Mouse (Mus musculus) heart, embryonic 10.5 days (tissue): ENCODE data around the gene Fubp1. TPM values are rescaled to one million over a fixed set of nuclear protein-coding genes. Genes with fewer than 3 reads are reported as not detected.
A peak's percentile ranks its signal among the peaks of the same experiment; 100 is the strongest.
"Not testable (repeated sequence)": the region's sequence is repeated elsewhere in the genome, so short reads cannot be mapped to it uniquely, and the experiment has no call there.

Experiments
- DNase-seq: peaks from one replicate; pipeline ENCODE4 v3.0.0-alpha.2; 2017; ENCODE audit warnings: low spot score
- H3K27ac ChIP-seq: fragments of 300-500 bp; sonication (generic); 2 replicates; pipeline ENCODE4 v1.5.1; 2016; ENCODE audit warnings: mild to moderate bottlenecking
- H3K27me3 ChIP-seq: fragments of 300-500 bp; sonication (generic); 2 replicates; pipeline ENCODE4 v1.6.1; 2016; ENCODE audit warnings: mild to moderate bottlenecking; ENCODE audit not compliant: poor library complexity, insufficient read depth, severe bottlenecking
- H3K36me3 ChIP-seq: fragments of 300-500 bp; sonication (generic); 2 replicates; pipeline ENCODE4 v1.6.1; 2016; ENCODE audit warnings: mild to moderate bottlenecking, moderate library complexity
- H3K4me1 ChIP-seq: fragments of 300-500 bp; sonication (generic); 2 replicates; pipeline ENCODE4 v1.6.1; 2016; ENCODE audit warnings: mild to moderate bottlenecking
- H3K4me3 ChIP-seq: fragments of 300-500 bp; sonication (generic); 2 replicates; pipeline ENCODE4 v1.5.1; 2016; ENCODE audit warnings: mild to moderate bottlenecking, moderate library complexity
- H3K9me3 ChIP-seq: fragments of 300-500 bp; sonication (generic); 2 replicates; pipeline ENCODE4 v1.6.1; 2016; ENCODE audit warnings: mild to moderate bottlenecking, moderate library complexity
- WGBS: fragments of 180-500 bp; shearing (Covaris S2); methylation state at CpG from one replicate; pipeline ENCODE4 v1.1.7; 2016; 5-methylcytosine and 5-hydroxymethylcytosine counted together
- polyA plus RNA-seq: library from polyadenylated mRNA; unstranded; fragments of >200 nt; fragmentation: Nextera tagmentation; extraction: Ambion mirVana; gene quantifications from 2 replicates; pipeline ENCODE4 v1.2.1, GENCODE M21; 2016

Fubp1 gene
- polyA plus RNA-seq, 1 experiment from 2014 or later = 249 TPM

- H3K4me3 ChIP-seq = no peak overlapping the region
- no peak overlapping the region for H3K27ac ChIP-seq
- H3K4me1 ChIP-seq = no peaks in the 10 kb centered on the region
- H3K9me3 ChIP-seq = no peaks in the 10 kb centered on the region
- no peak for DNase-seq
- no peaks in the 10 kb centered on the region for H3K27me3 ChIP-seq
- peaks cover 73% of the 10 kb centered on the region for H3K36me3 ChIP-seq
- WGBS = 81% methylated on average over 1 of the region's 1 CpGs
Observed at GRCm38 (mm10) chr3:152250487-152250886, 40.3 kb downstream of the Fubp1 start.

- WGBS = 82% methylated on average over 3 of the region's 3 CpGs
- no peaks in the 10 kb centered on the region for H3K9me3 ChIP-seq
- no peak overlapping the region for H3K4me3 ChIP-seq
- H3K27me3 ChIP-seq = no peaks in the 10 kb centered on the region
- DNase-seq = no peak
- peaks cover 23% of the 10 kb centered on the region; the same call in 1 of the 2 replicates for H3K36me3 ChIP-seq
- H3K27ac ChIP-seq = no peak overlapping the region
- H3K4me1 ChIP-seq = peaks cover 33% of the 10 kb centered on the region
Observed at GRCm38 (mm10) chr3:152257528-152257927, 47.3 kb downstream of the Fubp1 start.

- H3K27ac ChIP-seq = peak overlapping the region; percentile 49
- not testable (repeated sequence) for H3K4me3 ChIP-seq, H3K27me3 ChIP-seq, H3K9me3 ChIP-seq, H3K36me3 ChIP-seq
- 39% methylated on average over 8 of the region's 9 CpGs for WGBS
- peak; percentile 88 for DNase-seq
- peaks cover 35% of the 10 kb centered on the region for H3K4me1 ChIP-seq
Observed at GRCm38 (mm10) chr3:152259409-152259808, 49.2 kb downstream of the Fubp1 start.

GRCm38 (mm10) chr3:152260362-152260761 lies 50.1 kb downstream of the Fubp1 start:
- Histone ChIP-seq H3K4me1 (peaks cover 35% of the 10 kb centered on the region), H3K27ac (peak overlapping the region; percentile 49; the same call in 1 of the 2 replicates), H3K36me3 (peaks cover 4% of the 10 kb centered on the region; the same call in 1 of the 2 replicates), H3K4me3 (no peak overlapping the region), H3K27me3 (no peaks in the 10 kb centered on the region), H3K9me3 (no peaks in the 10 kb centered on the region)
- WGBS = 92% methylated on average over 1 of the region's 1 CpGs
- peak; percentile 65 for DNase-seq

GRCm38 (mm10) chr3:152261436-152261835 lies 51.2 kb downstream of the Fubp1 start:
- H3K4me3 ChIP-seq = peak overlapping the region; percentile 75
- 0 out of 2 replicates have a peak, but pooled peaks cover 3% of the 10 kb centered on the region for H3K36me3 ChIP-seq
- H3K27me3 ChIP-seq = no peaks in the 10 kb centered on the region
- peaks cover 44% of the 10 kb centered on the region for H3K4me1 ChIP-seq
- H3K9me3 ChIP-seq = no peaks in the 10 kb centered on the region
- WGBS = 38% methylated on average over 8 of the region's 8 CpGs
- peak overlapping the region; percentile 97 for H3K27ac ChIP-seq
- DNase-seq = peak; percentile 66

GRCm38 (mm10) chr3:152261948-152262347 lies 51.7 kb downstream of the Fubp1 start:
- Histone ChIP-seq H3K27me3 (no peaks in the 10 kb centered on the region), H3K9me3 (no peaks in the 10 kb centered on the region), H3K4me1 (peaks cover 43% of the 10 kb centered on the region), H3K4me3 (peak overlapping the region; percentile 75), H3K36me3 (0 out of 2 replicates have a peak, but pooled peaks cover 3% of the 10 kb centered on the region), H3K27ac (peak overlapping the region; percentile 97)
- WGBS = 6% methylated on average over 8 of the region's 8 CpGs
- DNase-seq = peak; percentile 76

GRCm38 (mm10) chr3:152264374-152264773 lies 54.2 kb downstream of the Fubp1 start:
- peaks cover 6% of the 10 kb centered on the region; the same call in 1 of the 2 replicates for H3K27me3 ChIP-seq
- DNase-seq = peak; percentile 74
- 0 out of 2 replicates have a peak, but pooled peaks cover 3% of the 10 kb centered on the region for H3K36me3 ChIP-seq
- peak overlapping the region; percentile 97 for H3K27ac ChIP-seq
- peak overlapping the region; percentile 75 for H3K4me3 ChIP-seq
- WGBS = 24% methylated on average over 10 of the region's 10 CpGs
- H3K9me3 ChIP-seq = no peaks in the 10 kb centered on the region
- peaks cover 58% of the 10 kb centered on the region for H3K4me1 ChIP-seq

- 0 out of 2 replicates have a peak, but pooled peaks cover 3% of the 10 kb centered on the region for H3K36me3 ChIP-seq
- no peaks in the 10 kb centered on the region for H3K9me3 ChIP-seq
- peak overlapping the region; percentile 75 for H3K4me3 ChIP-seq
- peaks cover 55% of the 10 kb centered on the region for H3K4me1 ChIP-seq
- H3K27me3 ChIP-seq = peaks cover 6% of the 10 kb centered on the region; the same call in 1 of the 2 replicates
- H3K27ac ChIP-seq = peak overlapping the region; percentile 97
- 17% methylated on average over 12 of the region's 12 CpGs for WGBS
- DNase-seq = peak; percentile 77
Observed at GRCm38 (mm10) chr3:152264830-152265229, 54.6 kb downstream of the Fubp1 start.

GRCm38 (mm10) chr3:152265351-152266035 lies 55.3 kb downstream of the Fubp1 start:
- peak overlapping the region; percentile 97 for H3K27ac ChIP-seq
- H3K4me1 ChIP-seq = peaks cover 49% of the 10 kb centered on the region
- peaks cover 6% of the 10 kb centered on the region; the same call in 1 of the 2 replicates for H3K27me3 ChIP-seq
- no peaks in the 10 kb centered on the region for H3K9me3 ChIP-seq
- peak; percentile 92 for DNase-seq
- 0 out of 2 replicates have a peak, but pooled peaks cover 3% of the 10 kb centered on the region for H3K36me3 ChIP-seq
- peak overlapping the region; percentile 75 for H3K4me3 ChIP-seq
- WGBS = under 1% methylated on average over 55 of the region's 63 CpGs

GRCm38 (mm10) chr3:152266036-152266421 lies 55.8 kb downstream of the Fubp1 start, which contains the start of gene Nexn:
Gene Nexn, minus strand, starts transcription at chr3:152266350.
- H3K9me3 ChIP-seq = no peaks in the 10 kb centered on the region
- H3K4me3 ChIP-seq = peak within 1 kb of the TSS; percentile 75
- H3K4me1 ChIP-seq = peaks cover 49% of the 10 kb centered on the region
- H3K27me3 ChIP-seq = peaks cover 6% of the 10 kb centered on the region; the same call in 1 of the 2 replicates
- 0 out of 2 replicates have a peak, but pooled peaks cover 3% of the 10 kb centered on the region for H3K36me3 ChIP-seq
- peak within 1 kb of the TSS; percentile 97 for H3K27ac ChIP-seq
- WGBS = 3% methylated on average over 13 of the region's 13 CpGs
- DNase-seq = peak; percentile 77

- Histone ChIP-seq H3K27ac (peak overlapping the region; percentile 97), H3K4me1 (peaks cover 51% of the 10 kb centered on the region), H3K36me3 (no peaks in the 10 kb centered on the region), H3K4me3 (no peak overlapping the region), H3K9me3 (no peaks in the 10 kb centered on the region), H3K27me3 (peaks cover 6% of the 10 kb centered on the region; the same call in 1 of the 2 replicates)
- 85% methylated on average over 14 of the region's 14 CpGs for WGBS
- DNase-seq = peak; percentile 72
Observed at GRCm38 (mm10) chr3:152268099-152268498, 57.9 kb downstream of the Fubp1 start.

GRCm38 (mm10) chr3:152271071-152271710 lies 61.0 kb downstream of the Fubp1 start:
- Histone ChIP-seq H3K27ac (peak overlapping the region; percentile 62), H3K27me3 (peaks cover 6% of the 10 kb centered on the region; the same call in 1 of the 2 replicates), H3K4me3 (no peak overlapping the region), H3K4me1 (peaks cover 49% of the 10 kb centered on the region), H3K9me3 (no peaks in the 10 kb centered on the region), H3K36me3 (peaks cover 4% of the 10 kb centered on the region; the same call in 1 of the 2 replicates)
- 85% methylated on average over 10 of the region's 10 CpGs for WGBS
- peak; percentile 68 for DNase-seq

- Histone ChIP-seq H3K27ac (peak overlapping the region; percentile 67), H3K4me3 (no peak overlapping the region), H3K4me1 (peaks cover 42% of the 10 kb centered on the region), H3K36me3 (peaks cover 9% of the 10 kb centered on the region; the same call in 1 of the 2 replicates), H3K27me3 (peaks cover 6% of the 10 kb centered on the region; the same call in 1 of the 2 replicates), H3K9me3 (no peaks in the 10 kb centered on the region)
- DNase-seq = peak; percentile 57
- 61% methylated on average over 6 of the region's 6 CpGs for WGBS
Observed at GRCm38 (mm10) chr3:152271876-152272275, 61.7 kb downstream of the Fubp1 start.
